Mouse (Mus musculus) bone marrow, adult 2 months (tissue): ENCODE measurements at regions not wholly inside any gene's neighbourhood (a gene's known extent, or its start where the extent isn't known, plus 50 kb on each side); places are given as distances from the start of the nearest gene placed in this dataset.

Experiments used
- CTCF ChIP-seq: fragments of 200-500 bp; IDR thresholded peaks from 2 replicates; pipeline ENCODE4 v1.5.1; 2011; ENCODE audit warnings: low read length, control low read depth; ENCODE audit not compliant: control insufficient read depth, insufficient read depth
- POLR2A ChIP-seq: fragments of 200-500 bp; IDR thresholded peaks from 2 replicates; pipeline ENCODE4 v1.6.1; 2011; ENCODE audit warnings: low read depth, mild to moderate bottlenecking, control low read depth, low read length, borderline replicate concordance; ENCODE audit not compliant: control insufficient read depth

GRCm38 (mm10) chr5:119497501-119497900, 173.0 kb upstream of the Tbx3 start:
- TF ChIP-seq CTCF = no peak
- TF ChIP-seq POLR2A = no peak
